Mouse (Mus musculus) heart, embryonic 11.5 days (tissue): ENCODE data around the gene Cplx3. TPM values are rescaled to one million over a fixed set of nuclear protein-coding genes. Genes with fewer than 3 reads are reported as not detected.

Experiments used
- ATAC-seq: fragments of 200-750 bp; cut with Nextera tagmentation; replicated peaks from 2 replicates; pipeline ENCODE4 v1.8.0; 2017; ENCODE audit warnings: moderate library complexity; ENCODE audit not compliant: insufficient number of reproducible peaks, low FRiP score, low TSS enrichment
- H3K27ac ChIP-seq: fragments of 300-500 bp; sonication (generic); 2 replicates; pipeline ENCODE4 v1.5.1; 2014; ENCODE audit warnings: mild to moderate bottlenecking, low read depth, low read length
- H3K27me3 ChIP-seq: fragments of 300-500 bp; sonication (generic); 2 replicates; pipeline ENCODE4 v1.6.1; 2014; ENCODE audit warnings: mild to moderate bottlenecking, low read length, mixed read lengths; ENCODE audit not compliant: control insufficient read depth, insufficient read depth
- H3K36me3 ChIP-seq: fragments of 300-500 bp; sonication (generic); 2 replicates; pipeline ENCODE4 v1.6.1; 2014; ENCODE audit warnings: mild to moderate bottlenecking, low read length, moderate library complexity, mixed read lengths; ENCODE audit not compliant: control insufficient read depth, insufficient read depth
- H3K4me1 ChIP-seq: fragments of 300-500 bp; sonication (generic); 2 replicates; pipeline ENCODE4 v1.6.1; 2014; ENCODE audit warnings: low read length; ENCODE audit not compliant: control insufficient read depth, insufficient read depth
- H3K4me2 ChIP-seq: fragments of 300-500 bp; sonication (generic); 2 replicates; pipeline ENCODE4 v1.6.1; 2014; ENCODE audit warnings: mild to moderate bottlenecking, moderate library complexity
- H3K4me3 ChIP-seq: fragments of 300-500 bp; sonication (generic); 2 replicates; pipeline ENCODE4 v1.5.1; 2014; ENCODE audit warnings: low read depth, low read length
- H3K9ac ChIP-seq: fragments of 300-500 bp; sonication (generic); 2 replicates; pipeline ENCODE4 v1.6.1; 2014; ENCODE audit warnings: mild to moderate bottlenecking, low read depth, low read length, moderate library complexity
- H3K9me3 ChIP-seq: fragments of 300-500 bp; sonication (generic); replicated peaks from 2 replicates; pipeline ENCODE4 v1.6.1; 2016; ENCODE audit warnings: low read length; ENCODE audit not compliant: control insufficient read depth
- WGBS: fragments of 180-500 bp; shearing (Covaris S2); extraction: QIAGEN DNeasy Blood & Tissue Kit; methylation state at CpG from one replicate; pipeline ENCODE4 v1.1.7; 2014; ENCODE audit not compliant: insufficient replicate concordance; 5-methylcytosine and 5-hydroxymethylcytosine counted together
- polyA plus RNA-seq: library from polyadenylated mRNA; unstranded; fragments of >200 nt; fragmentation: Nextera tagmentation; extraction: Ambion mirVana; gene quantifications from 2 replicates; pipeline ENCODE4 v1.2.1, GENCODE M21; 2014

The Cplx3 gene
- polyA plus RNA-seq, 1 experiment from 2014 or later, result not detected

DNA sequence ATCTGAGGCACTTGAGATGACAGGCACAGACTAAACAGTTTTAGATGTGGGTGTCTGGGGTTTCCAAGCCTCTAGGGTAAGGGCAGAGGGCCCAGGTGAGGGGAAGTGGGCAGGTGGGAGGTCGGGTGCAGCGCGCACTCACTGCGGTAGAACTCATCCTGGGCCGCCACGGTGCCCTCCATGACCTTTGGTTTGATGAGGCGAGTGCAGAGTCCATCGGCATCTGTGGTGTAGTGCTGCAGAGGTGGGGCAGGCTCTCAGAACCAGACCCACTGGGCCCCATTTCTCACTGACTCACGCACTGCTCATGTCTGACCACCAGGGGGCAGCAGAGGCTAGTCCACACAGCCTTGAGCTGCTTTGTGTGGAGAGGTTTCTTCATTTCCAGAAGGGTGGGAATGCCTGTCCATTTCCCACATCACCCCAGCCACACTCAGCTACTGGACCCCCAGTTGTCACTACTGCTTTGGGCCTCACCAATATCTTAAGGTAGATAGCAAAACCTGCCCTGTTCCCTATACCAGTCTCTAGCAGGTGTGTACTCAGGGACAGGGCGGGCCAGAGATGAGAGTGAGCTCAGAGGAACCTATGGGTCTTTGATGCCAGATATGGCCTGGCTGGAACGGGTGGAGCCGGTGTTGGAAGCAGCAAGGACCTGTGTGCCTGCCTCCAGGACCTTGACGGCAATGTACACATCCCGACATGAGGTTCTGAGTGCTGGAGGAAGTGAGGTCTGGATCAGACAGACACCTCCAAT, 23.2 kb upstream of the Cplx3 start:
- no peak overlapping the region for H3K9ac ChIP-seq
- no peak overlapping the region for H3K4me3 ChIP-seq
- peaks cover 30% of the 10 kb centered on the region for H3K36me3 ChIP-seq
- no peak overlapping the region for H3K27ac ChIP-seq
- ATAC-seq, result no peak
- peaks cover 10% of the 10 kb centered on the region for H3K4me1 ChIP-seq
- no peaks in the 10 kb centered on the region for H3K9me3 ChIP-seq
- H3K27me3 ChIP-seq, result no peaks in the 10 kb centered on the region
- 69% methylated on average over 14 of the region's 14 CpGs for WGBS
- H3K4me2 ChIP-seq, result no peak overlapping the region

DNA sequence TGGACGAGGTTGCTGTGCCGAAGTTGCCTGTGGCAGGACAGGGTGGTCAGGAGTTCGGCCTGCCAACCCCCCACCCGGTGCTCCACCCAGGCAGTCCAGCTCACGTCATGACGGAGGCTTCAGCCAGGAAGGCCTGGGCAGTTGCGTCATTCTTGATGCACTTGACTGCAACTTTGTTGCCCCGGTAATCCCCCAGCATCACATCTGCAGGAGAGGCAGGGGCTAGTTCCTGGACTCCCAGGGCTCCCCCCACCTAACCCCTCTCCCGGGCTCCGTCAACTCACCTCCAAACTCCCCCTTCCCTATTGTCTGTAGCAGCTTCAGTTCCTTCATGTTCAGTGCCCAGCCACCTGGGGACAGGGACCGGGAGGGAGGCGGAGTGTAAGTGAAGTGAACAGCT, 22.6 kb upstream of the Cplx3 start:
- Histone ChIP-seq H3K9ac (no peak overlapping the region), H3K4me2 (no peak overlapping the region), H3K4me1 (peaks cover 4% of the 10 kb centered on the region; the same call in 1 of the 2 replicates), H3K27ac (no peak overlapping the region), H3K9me3 (no peaks in the 10 kb centered on the region), H3K4me3 (no peak overlapping the region), H3K36me3 (peaks cover 30% of the 10 kb centered on the region), H3K27me3 (no peaks in the 10 kb centered on the region)
- ATAC-seq, result no peak
- WGBS, result 83% methylated on average over 12 of the region's 12 CpGs

DNA sequence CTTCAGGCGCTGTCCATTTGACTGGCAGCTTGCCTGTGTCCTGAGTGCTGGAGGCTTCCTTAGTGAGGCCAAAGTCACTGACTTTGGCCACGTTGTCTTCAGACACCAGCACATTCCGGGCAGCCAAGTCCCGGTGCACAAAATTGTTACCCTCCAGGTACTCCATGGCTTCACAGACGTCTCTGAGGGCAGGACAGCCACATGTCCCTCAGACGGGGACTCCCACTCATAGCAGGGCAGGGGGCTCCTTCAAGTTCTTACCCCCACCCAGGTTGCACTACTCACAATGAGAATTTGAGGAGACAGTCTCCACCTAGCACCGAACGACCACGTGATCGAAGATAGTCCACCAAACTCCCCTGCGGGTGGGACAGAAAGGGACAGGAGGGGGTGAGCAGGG, 21.8 kb upstream of the Cplx3 start:
- no peak for ATAC-seq
- Histone ChIP-seq H3K27me3 (no peaks in the 10 kb centered on the region), H3K9ac (no peak overlapping the region), H3K36me3 (peaks cover 30% of the 10 kb centered on the region), H3K4me2 (no peak overlapping the region), H3K4me3 (no peak overlapping the region), H3K27ac (no peak overlapping the region), H3K4me1 (no peaks in the 10 kb centered on the region), H3K9me3 (no peaks in the 10 kb centered on the region)
- WGBS, result 85% methylated on average over 11 of the region's 11 CpGs

DNA sequence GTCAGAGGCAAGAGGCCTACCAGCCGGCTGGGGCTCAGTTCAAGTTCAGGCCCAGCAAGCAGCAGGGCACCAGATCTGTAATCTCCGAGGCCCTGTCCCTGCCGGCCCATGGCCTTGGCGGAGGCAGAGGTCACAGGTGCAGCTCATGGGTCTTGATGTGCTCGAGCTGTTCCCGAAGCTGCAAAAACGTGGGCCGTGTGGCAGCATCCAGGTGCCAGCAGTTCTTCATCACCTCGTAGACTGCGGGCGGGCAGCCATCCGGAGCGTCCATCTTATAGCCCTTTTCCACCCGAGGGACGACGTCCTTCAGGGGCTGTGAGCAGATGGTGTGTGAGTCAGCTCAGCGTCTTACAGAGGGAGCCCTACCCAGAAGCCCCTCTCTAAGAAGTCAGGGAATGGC, 21.1 kb upstream of the Cplx3 start:
- ATAC-seq, result no peak
- Histone ChIP-seq H3K27me3 (no peaks in the 10 kb centered on the region), H3K27ac (no peak overlapping the region), H3K4me3 (no peak overlapping the region), H3K9ac (no peak overlapping the region), H3K4me1 (no peaks in the 10 kb centered on the region), H3K4me2 (no peak overlapping the region), H3K9me3 (no peaks in the 10 kb centered on the region), H3K36me3 (peaks cover 30% of the 10 kb centered on the region)
- WGBS, result 93% methylated on average over 17 of the region's 17 CpGs

- Histone ChIP-seq H3K4me3 (no peak overlapping the region), H3K36me3 (peaks cover 27% of the 10 kb centered on the region), H3K4me1 (no peaks in the 10 kb centered on the region), H3K27ac (no peak overlapping the region), H3K9ac (no peak overlapping the region), H3K27me3 (no peaks in the 10 kb centered on the region), H3K4me2 (no peak overlapping the region), H3K9me3 (no peaks in the 10 kb centered on the region)
- no peak for ATAC-seq
- WGBS, result 81% methylated on average over 15 of the region's 15 CpGs
These were observed 19.8 kb upstream of the Cplx3 start for GRCm38 (mm10) chr9:57625674-57626500.

DNA sequence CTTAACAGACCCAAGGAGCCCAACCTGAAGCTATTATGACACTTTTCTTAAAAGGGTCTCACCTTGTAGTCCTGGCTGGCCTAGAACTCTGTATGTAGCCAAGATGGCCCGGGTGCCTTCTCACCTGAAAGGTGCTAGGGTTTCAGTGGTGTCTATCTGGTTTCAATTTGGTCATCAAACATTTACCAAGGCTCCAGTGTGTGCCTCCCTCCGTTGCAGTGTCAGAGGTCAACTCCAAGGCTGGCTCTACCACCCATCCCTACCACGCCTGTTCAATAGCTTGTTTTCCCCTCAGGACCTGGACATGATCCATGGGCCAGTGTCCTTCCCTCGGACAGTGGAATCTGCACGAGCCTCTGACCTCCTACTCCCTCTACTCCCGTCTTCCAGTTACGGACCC, 18.2 kb upstream of the Cplx3 start:
- no peaks in the 10 kb centered on the region for H3K4me1 ChIP-seq
- 82% methylated on average over 7 of the region's 7 CpGs for WGBS
- no peaks in the 10 kb centered on the region for H3K27me3 ChIP-seq
- no peak overlapping the region for H3K4me3 ChIP-seq
- H3K4me2 ChIP-seq, result no peak overlapping the region
- H3K9ac ChIP-seq, result no peak overlapping the region
- peaks cover 20% of the 10 kb centered on the region for H3K36me3 ChIP-seq
- H3K27ac ChIP-seq, result no peak overlapping the region
- no peaks in the 10 kb centered on the region for H3K9me3 ChIP-seq
- ATAC-seq, result no peak

DNA sequence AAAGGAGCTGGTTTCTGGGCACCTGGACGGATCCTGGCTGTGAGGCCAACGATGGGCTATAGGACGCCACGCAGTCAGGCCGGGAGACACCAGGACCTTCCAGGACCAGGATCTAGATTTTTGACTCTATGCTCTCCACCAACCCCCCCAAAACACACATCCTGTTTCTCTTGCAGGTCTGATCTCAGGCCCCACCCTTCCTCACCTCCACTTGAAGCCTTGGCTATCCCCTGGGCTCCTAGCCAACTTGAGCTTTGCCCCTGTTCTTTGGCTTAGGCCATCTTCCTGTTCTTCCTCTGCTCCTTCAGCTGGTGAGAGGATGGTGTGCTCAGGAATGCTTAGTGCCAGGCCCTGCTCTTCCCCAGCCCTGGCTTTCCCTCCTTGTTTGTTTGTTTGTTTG, 14.6 kb upstream of the Cplx3 start, which contains the start of gene Lman1l:
Gene Lman1l (minus strand): TSS at position 101 of the 400 bp plus-strand sequence.
- Histone ChIP-seq H3K27ac (no peak within 1 kb of the TSS), H3K4me2 (no peak within 1 kb of the TSS), H3K36me3 (no peaks in the 10 kb centered on the region; the same call in 1 of the 2 replicates), H3K4me1 (no peaks in the 10 kb centered on the region), H3K9ac (0 out of 2 replicates have a peak within 1 kb of the TSS, but pooled peaks have one; percentile 4), H3K4me3 (no peak within 1 kb of the TSS), H3K9me3 (no peaks in the 10 kb centered on the region), H3K27me3 (no peaks in the 10 kb centered on the region)
- ATAC-seq, result no peak
- 86% methylated on average over 5 of the region's 5 CpGs for WGBS

- WGBS, result 67% methylated on average over 8 of the region's 8 CpGs
- H3K27me3 ChIP-seq, result 0 out of 2 replicates have a peak, but pooled peaks cover 2% of the 10 kb centered on the region
- no peak overlapping the region for H3K27ac ChIP-seq
- no peaks in the 10 kb centered on the region for H3K4me1 ChIP-seq
- H3K4me2 ChIP-seq, result no peak overlapping the region
- no peaks in the 10 kb centered on the region for H3K36me3 ChIP-seq
- ATAC-seq, result no peak
- no peaks in the 10 kb centered on the region for H3K9me3 ChIP-seq
- no peak overlapping the region for H3K4me3 ChIP-seq
- H3K9ac ChIP-seq, result no peak overlapping the region
These were observed 12.8 kb upstream of the Cplx3 start for GRCm38 (mm10) chr9:57618854-57619253.
